ENCODE assay signal across 8 mouse cellular contexts in the genomic region with DNA sequence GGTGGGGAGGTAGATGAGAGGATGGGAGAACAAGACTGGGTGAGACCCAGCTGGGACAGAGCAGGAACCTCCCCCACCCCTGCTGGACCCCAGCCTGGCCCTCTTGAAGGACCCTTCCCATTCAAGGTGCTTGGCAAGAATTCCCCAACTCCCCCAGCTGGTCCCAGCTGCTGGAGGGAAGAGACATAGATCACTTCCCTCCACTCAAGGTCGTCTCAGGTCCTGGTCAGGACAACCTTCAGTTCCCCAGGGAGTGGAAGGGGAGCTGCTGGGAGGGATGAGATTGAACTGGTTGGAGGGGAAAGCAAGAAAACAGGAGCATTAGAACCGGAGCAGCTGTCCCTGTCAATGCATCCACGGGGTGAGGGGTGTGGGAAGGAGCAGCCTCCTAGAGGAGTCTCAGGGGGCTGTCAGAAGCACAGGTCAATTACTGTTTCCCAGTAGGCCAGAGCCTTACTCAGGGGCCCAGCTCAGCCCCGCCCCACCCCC. TPM values are rescaled to one million over a fixed set of nuclear protein-coding genes. Genes with fewer than 3 reads are reported as not detected.
DNase-seq lines count a peak whose midpoint lies in the region; ATAC-seq and TF ChIP-seq lines count a peak whose summit lies in the region.
"Had no signal": no experiment of that assay in that cellular context is flagged by ENCODE, and none has a peak within 500 bp of the region (broad histone marks: within the 10 kb centered on the region; RNA-seq: fewer than 3 reads in every experiment).

No protein-coding gene starts in this region.

- H3K36me3 ChIP-seq in lung, embryonic 14.5 days (ENCODE audit: insufficient read depth), result no peaks in the 10 kb centered on the region
- H3K36me3 ChIP-seq in forebrain, postnatal 0 days (ENCODE audit: insufficient read depth), result no peaks in the 10 kb centered on the region
- no peaks in the 10 kb centered on the region for H3K36me3 ChIP-seq in hindbrain, embryonic 13.5 days
- no peaks in the 10 kb centered on the region for H3K36me3 ChIP-seq in neural tube, embryonic 14.5 days (ENCODE audit: control insufficient read depth, insufficient read depth, low read length)

- DNase-seq in lung, embryonic 14.5 days, result no peak
- DNase-seq in lung, postnatal 10 days, result no peak
- no peak for DNase-seq in forebrain, postnatal 0 days
- DNase-seq in cerebellum, postnatal 14 days, result no peak
- DNase-seq: adrenal gland, postnatal 25 days had no signal

- no peak for TF ChIP-seq CTCF in lung, embryonic 14.5 days (IDR thresholded peaks at IDR 0.05; ENCODE audit: low read depth)
- no peak for TF ChIP-seq CTCF in forebrain, postnatal 0 days (IDR thresholded peaks at IDR 0.05; ENCODE audit: low read depth)

- H3K27ac ChIP-seq in lung, embryonic 14.5 days (ENCODE audit: low read depth), result no peak overlapping the region
- no peak overlapping the region for H3K27ac ChIP-seq in forebrain, postnatal 0 days (ENCODE audit: low read depth, low read length)
- H3K27ac ChIP-seq in hindbrain, embryonic 13.5 days, result peak overlapping the region; percentile 73
- peak overlapping the region; percentile 28; the same call in 1 of the 2 replicates for H3K27ac ChIP-seq in neural tube, embryonic 14.5 days (ENCODE audit: low read depth, low read length)

- H3K9me3 ChIP-seq in lung, embryonic 14.5 days (ENCODE audit: low read depth, low read length), result no peaks in the 10 kb centered on the region
- no peaks in the 10 kb centered on the region for H3K9me3 ChIP-seq in forebrain, postnatal 0 days (ENCODE audit: low read length)
- no peaks in the 10 kb centered on the region for H3K9me3 ChIP-seq in hindbrain, embryonic 13.5 days
- H3K9me3 ChIP-seq in neural tube, embryonic 14.5 days (ENCODE audit: control insufficient read depth, low read length), result no peaks in the 10 kb centered on the region

- no peak overlapping the region for H3K4me3 ChIP-seq in lung, embryonic 14.5 days (ENCODE audit: low read depth, low read length)
- H3K4me3 ChIP-seq in forebrain, postnatal 0 days (ENCODE audit: low read depth, low read length), result no peak overlapping the region
- peak overlapping the region; percentile 18 for H3K4me3 ChIP-seq in hindbrain, embryonic 13.5 days
- H3K4me3 ChIP-seq in neural tube, embryonic 14.5 days (ENCODE audit: low read depth, low read length), result 0 out of 2 replicates have a peak overlapping the region, but pooled peaks have one; percentile 10

- H3K9ac ChIP-seq in lung, embryonic 14.5 days, result no peak overlapping the region
- no peak overlapping the region for H3K9ac ChIP-seq in forebrain, postnatal 0 days
- H3K9ac ChIP-seq in hindbrain, embryonic 13.5 days, result peak overlapping the region; percentile 62
- H3K9ac ChIP-seq in neural tube, embryonic 14.5 days (replicated peaks; ENCODE audit: low read depth, low read length), result no peak overlapping the region

- WGBS in lung, embryonic 14.5 days, result 36% methylated on average over 4 of the region's 4 CpGs
- WGBS in forebrain, postnatal 0 days, result 26% methylated on average over 4 of the region's 4 CpGs
- 15% methylated on average over 4 of the region's 4 CpGs for WGBS in hindbrain, embryonic 13.5 days
- 24% methylated on average over 4 of the region's 4 CpGs for WGBS in neural tube, embryonic 14.5 days

- H3K4me1 ChIP-seq in lung, embryonic 14.5 days (ENCODE audit: insufficient read depth), result 0 out of 2 replicates have a peak, but pooled peaks cover 6% of the 10 kb centered on the region
- 0 out of 2 replicates have a peak, but pooled peaks cover 4% of the 10 kb centered on the region for H3K4me1 ChIP-seq in forebrain, postnatal 0 days (ENCODE audit: insufficient read depth)
- H3K4me1 ChIP-seq in hindbrain, embryonic 13.5 days (replicated peaks), result peaks cover 25% of the 10 kb centered on the region
- peaks cover 8% of the 10 kb centered on the region; the same call in 1 of the 2 replicates for H3K4me1 ChIP-seq in neural tube, embryonic 14.5 days (ENCODE audit: control insufficient read depth, insufficient read depth, low read length)

- peak; percentile 47; the same call in 1 of the 2 replicates for ATAC-seq in lung, embryonic 14.5 days (ENCODE audit: insufficient read depth)
- ATAC-seq in forebrain, postnatal 0 days, result peak; percentile 34
- peak; percentile 80; the same call in 1 of the 2 replicates for ATAC-seq in hindbrain, embryonic 13.5 days (ENCODE audit: low FRiP score)
- peak; percentile 46; the same call in 1 of the 2 replicates for ATAC-seq in neural tube, embryonic 14.5 days (ENCODE audit: low read depth)
- ATAC-seq in frontal cortex, adult (ENCODE audit: low TSS enrichment), result no peak

- H3K4me2 ChIP-seq in lung, embryonic 14.5 days, result no peak overlapping the region; the same call in 1 of the 2 replicates
- H3K4me2 ChIP-seq in forebrain, postnatal 0 days (ENCODE audit: low read depth), result peak overlapping the region; percentile 34
- H3K4me2 ChIP-seq in hindbrain, embryonic 13.5 days, result peak overlapping the region; percentile 46
- peak overlapping the region; percentile 42 for H3K4me2 ChIP-seq in neural tube, embryonic 14.5 days (ENCODE audit: low read depth, low read length)

- no peaks in the 10 kb centered on the region for H3K27me3 ChIP-seq in lung, embryonic 14.5 days (ENCODE audit: insufficient read depth, low read length)
- H3K27me3 ChIP-seq in forebrain, postnatal 0 days (ENCODE audit: insufficient read depth, low read length), result no peaks in the 10 kb centered on the region
- H3K27me3 ChIP-seq in hindbrain, embryonic 13.5 days, result no peaks in the 10 kb centered on the region
- no peaks in the 10 kb centered on the region for H3K27me3 ChIP-seq in neural tube, embryonic 14.5 days (ENCODE audit: control insufficient read depth, insufficient read depth, low read length)

RNA-seq across cellular contexts. Expression of a gene that starts 10.5 kb away (rescaled TPM):
- 49.7 and 50.0 TPM in 2 replicates for polyA plus RNA-seq in lung, embryonic 14.5 days (2014; fragmentation: Nextera tagmentation; extraction: Ambion mirVana)
- 203 and 225 TPM in 2 replicates for total RNA-seq in forebrain, postnatal 0 days (2014; rRNA removed)
- polyA plus RNA-seq in forebrain, postnatal 0 days (2015; fragmentation: Nextera tagmentation; extraction: Ambion mirVana), result 27.0 and 43.0 TPM in 2 replicates
- polyA plus RNA-seq in hindbrain, embryonic 13.5 days (2015; fragmentation: Nextera tagmentation; extraction: Ambion mirVana), result 47.6 and 52.5 TPM in 2 replicates
- polyA plus RNA-seq in neural tube, embryonic 14.5 days (2014; fragmentation: Nextera tagmentation; extraction: Ambion mirVana), result 64.6 and 70.0 TPM in 2 replicates

Comparison
In these comparisons a context has a peak if more than half of its experiments do, and no peak if none do; other contexts are left out.
1. H3K27ac ChIP-seq: peak in hindbrain, embryonic 13.5 days (single experiment) and neural tube, embryonic 14.5 days (single experiment); none in lung, embryonic 14.5 days (single experiment) and forebrain, postnatal 0 days (single experiment).
2. H3K4me3 ChIP-seq: peak in hindbrain, embryonic 13.5 days (single experiment) and neural tube, embryonic 14.5 days (single experiment); none in lung, embryonic 14.5 days (single experiment) and forebrain, postnatal 0 days (single experiment).